Mouse (Mus musculus) hindbrain, embryonic 11.5 days (tissue): ENCODE measurements at regions not wholly inside any gene's neighbourhood (a gene's known extent, or its start where the extent isn't known, plus 50 kb on each side); places are given as distances from the start of the nearest gene placed in this dataset.

Source experiments
- ATAC-seq: fragments of 200-750 bp; cut with Nextera tagmentation; 2 replicates; pipeline ENCODE4 v1.8.0; 2017; ENCODE audit warnings: mild to moderate bottlenecking, moderate TSS enrichment, moderate library complexity; ENCODE audit not compliant: low FRiP score
- DNase-seq: peaks from one replicate; pipeline ENCODE4 v3.0.0-alpha.2; 2015; ENCODE audit warnings: low spot score
- H3K27ac ChIP-seq: fragments of 300-500 bp; sonication (generic); 2 replicates; pipeline ENCODE4 v1.5.1; 2014; ENCODE audit warnings: mild to moderate bottlenecking, low read depth, low read length
- H3K27me3 ChIP-seq: fragments of 300-500 bp; sonication (generic); 2 replicates; pipeline ENCODE4 v1.6.1; 2014; ENCODE audit warnings: mild to moderate bottlenecking, low read length, moderate library complexity, mixed read lengths; ENCODE audit not compliant: control insufficient read depth, insufficient read depth
- H3K36me3 ChIP-seq: fragments of 300-500 bp; sonication (generic); 2 replicates; pipeline ENCODE4 v1.6.1; 2014; ENCODE audit warnings: mild to moderate bottlenecking, low read length, moderate library complexity, mixed read lengths; ENCODE audit not compliant: control insufficient read depth, insufficient read depth
- H3K4me1 ChIP-seq: fragments of 300-500 bp; sonication (generic); replicated peaks from 2 replicates; pipeline ENCODE4 v1.6.1; 2014; ENCODE audit warnings: low read length, mixed read lengths; ENCODE audit not compliant: control insufficient read depth, insufficient read depth
- H3K4me2 ChIP-seq: fragments of 300-500 bp; sonication (generic); replicated peaks from 2 replicates; pipeline ENCODE4 v1.6.1; 2014; ENCODE audit warnings: mild to moderate bottlenecking, low read depth, low read length
- H3K4me3 ChIP-seq: fragments of 300-500 bp; sonication (generic); 2 replicates; pipeline ENCODE4 v1.5.1; 2014; ENCODE audit warnings: low read depth, low read length
- H3K9ac ChIP-seq: fragments of 300-500 bp; sonication (generic); 2 replicates; pipeline ENCODE4 v1.6.1; 2014; ENCODE audit warnings: low read depth, low read length
- H3K9me3 ChIP-seq: fragments of 300-500 bp; sonication (generic); 2 replicates; pipeline ENCODE4 v1.6.1; 2016; ENCODE audit warnings: low read length; ENCODE audit not compliant: control insufficient read depth
- WGBS: fragments of 180-500 bp; shearing (Covaris S2); extraction: QIAGEN DNeasy Blood & Tissue Kit; methylation state at CpG from one replicate; pipeline ENCODE4 v1.1.7; 2014; 5-methylcytosine and 5-hydroxymethylcytosine counted together

DNA sequence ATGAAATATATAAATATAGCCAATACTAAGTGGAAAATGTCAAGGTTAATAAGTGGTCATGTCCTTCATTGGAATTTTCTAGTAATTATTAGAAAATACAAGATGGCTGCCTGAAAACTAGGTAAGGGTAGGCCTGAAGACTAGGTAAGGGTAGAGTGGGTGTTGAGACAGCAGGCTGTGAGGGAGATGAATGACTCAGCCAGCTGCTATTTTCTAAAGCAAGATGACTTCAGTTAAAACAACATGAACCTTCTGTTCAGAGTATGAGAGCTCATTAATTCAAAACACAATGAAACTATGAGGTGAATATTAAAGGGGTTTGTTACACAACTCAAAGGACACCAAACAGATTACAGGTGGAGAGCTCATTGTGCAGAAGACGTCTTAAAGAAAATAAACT is 252.7 kb upstream of the Robo2 start:
- Histone ChIP-seq H3K4me2 (no peak overlapping the region), H3K27me3 (no peaks in the 10 kb centered on the region), H3K4me3 (no peak overlapping the region), H3K9me3 (no peaks in the 10 kb centered on the region), H3K27ac (no peak overlapping the region), H3K36me3 (no peaks in the 10 kb centered on the region), H3K4me1 (no peaks in the 10 kb centered on the region), H3K9ac (no peak overlapping the region)
- ATAC-seq (no peak), DNase-seq (no peak)
- WGBS: 76% methylated on average over 1 of the region's 1 CpGs

- no peak overlapping the region for H3K27ac ChIP-seq
- ATAC-seq (no peak), DNase-seq (no peak)
- no peaks in the 10 kb centered on the region for H3K27me3 ChIP-seq
- H3K9ac ChIP-seq: no peak overlapping the region
- no peaks in the 10 kb centered on the region for H3K36me3 ChIP-seq
- no peaks in the 10 kb centered on the region for H3K9me3 ChIP-seq
- WGBS: 83% methylated on average over 3 of the region's 3 CpGs
- H3K4me3 ChIP-seq: no peak overlapping the region
- H3K4me2 ChIP-seq: no peak overlapping the region
- H3K4me1 ChIP-seq: no peaks in the 10 kb centered on the region
Observed at GRCm38 (mm10) chr16:74651244-74651643, 239.6 kb upstream of the Robo2 start.

- no peaks in the 10 kb centered on the region for H3K4me1 ChIP-seq
Observed at GRCm38 (mm10) chr16:74649207-74649606, 237.6 kb upstream of the Robo2 start.

GRCm38 (mm10) chr16:74648384-74648783 is 236.8 kb upstream of the Robo2 start:
- H3K4me1 ChIP-seq: no peaks in the 10 kb centered on the region
- H3K27me3 ChIP-seq: no peaks in the 10 kb centered on the region
- no peak overlapping the region for H3K27ac ChIP-seq
- ATAC-seq (no peak), DNase-seq (no peak)
- no peaks in the 10 kb centered on the region for H3K36me3 ChIP-seq
- no peak overlapping the region for H3K4me2 ChIP-seq
- H3K4me3 ChIP-seq: no peak overlapping the region
- H3K9ac ChIP-seq: no peak overlapping the region
- H3K9me3 ChIP-seq: no peaks in the 10 kb centered on the region

More at GRCm38 (mm10) chr16:74649207-74649606, 237.6 kb upstream of the Robo2 start:
- Histone ChIP-seq H3K9me3 (no peaks in the 10 kb centered on the region), H3K4me3 (no peak overlapping the region), H3K4me2 (no peak overlapping the region), H3K27ac (no peak overlapping the region), H3K36me3 (no peaks in the 10 kb centered on the region), H3K9ac (no peak overlapping the region), H3K27me3 (no peaks in the 10 kb centered on the region)
- ATAC-seq (no peak), DNase-seq (no peak)
- 94% methylated on average over 2 of the region's 2 CpGs for WGBS

GRCm38 (mm10) chr16:74644750-74645366 is 233.2 kb upstream of the Robo2 start:
- peak; percentile 74 for ATAC-seq
- WGBS: 36% methylated on average over 10 of the region's 10 CpGs
- H3K27me3 ChIP-seq: no peaks in the 10 kb centered on the region
- H3K4me2 ChIP-seq: no peak overlapping the region
- no peak overlapping the region for H3K9ac ChIP-seq
- H3K27ac ChIP-seq: no peak overlapping the region
- H3K36me3 ChIP-seq: no peaks in the 10 kb centered on the region
- H3K4me1 ChIP-seq: no peaks in the 10 kb centered on the region
- no peaks in the 10 kb centered on the region for H3K9me3 ChIP-seq
- no peak overlapping the region for H3K4me3 ChIP-seq
- DNase-seq: no peak

DNA sequence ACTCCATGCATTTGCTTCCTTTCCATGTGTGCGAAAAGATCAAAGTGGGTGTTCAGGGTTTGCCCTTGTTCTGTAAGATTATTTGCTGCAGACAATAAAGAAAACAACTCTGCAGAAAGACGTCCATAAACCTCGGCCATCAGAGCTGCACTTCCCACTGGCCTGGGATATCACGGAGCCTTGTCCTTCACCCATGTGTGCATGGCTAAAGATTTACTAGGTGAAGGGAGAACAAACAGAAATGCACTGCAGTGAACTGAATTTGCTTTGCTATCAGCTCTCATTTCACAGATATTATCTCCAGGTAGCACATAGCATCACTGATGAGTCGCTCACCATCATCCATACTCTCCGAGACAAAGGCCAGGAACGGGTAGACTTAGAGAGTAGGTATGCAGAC is 228.2 kb upstream of the Robo2 start:
- no peak overlapping the region for H3K27ac ChIP-seq
- H3K4me1 ChIP-seq: no peaks in the 10 kb centered on the region
- H3K9ac ChIP-seq: no peak overlapping the region
- H3K36me3 ChIP-seq: no peaks in the 10 kb centered on the region
- ATAC-seq (no peak), DNase-seq (no peak)
- H3K27me3 ChIP-seq: no peaks in the 10 kb centered on the region
- no peak overlapping the region for H3K4me2 ChIP-seq
- WGBS: 82% methylated on average over 7 of the region's 7 CpGs
- H3K9me3 ChIP-seq: no peaks in the 10 kb centered on the region
- H3K4me3 ChIP-seq: no peak overlapping the region

GRCm38 (mm10) chr16:74637638-74638037 is 226.0 kb upstream of the Robo2 start:
- ATAC-seq (no peak), DNase-seq (no peak)
- Histone ChIP-seq H3K4me3 (no peak overlapping the region), H3K9ac (no peak overlapping the region), H3K27me3 (no peaks in the 10 kb centered on the region), H3K9me3 (no peaks in the 10 kb centered on the region), H3K4me2 (no peak overlapping the region), H3K4me1 (no peaks in the 10 kb centered on the region), H3K36me3 (no peaks in the 10 kb centered on the region), H3K27ac (no peak overlapping the region)
- WGBS: 69% methylated on average over 5 of the region's 5 CpGs

DNA sequence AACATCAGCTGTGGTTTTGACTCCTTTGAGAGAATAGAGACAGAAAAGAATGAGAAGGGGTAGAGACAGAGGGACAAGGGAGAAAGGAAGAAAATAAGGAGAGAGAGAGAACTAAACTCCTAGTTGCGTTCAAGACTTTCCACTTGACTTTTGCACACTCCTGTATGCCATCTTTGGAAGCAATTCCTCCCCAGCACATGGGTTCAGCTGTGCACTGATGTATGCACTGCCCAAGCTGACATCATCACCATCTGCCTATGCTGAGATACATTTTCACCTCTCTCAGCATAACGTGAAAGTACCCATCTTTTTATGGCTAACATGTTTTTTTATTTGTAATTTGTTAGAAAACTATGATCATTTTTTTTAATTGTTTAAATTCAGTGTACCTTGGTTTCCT is 214.2 kb upstream of the Robo2 start:
- Histone ChIP-seq H3K9ac (no peak overlapping the region), H3K9me3 (no peaks in the 10 kb centered on the region), H3K4me1 (no peaks in the 10 kb centered on the region), H3K4me3 (no peak overlapping the region), H3K4me2 (no peak overlapping the region), H3K36me3 (no peaks in the 10 kb centered on the region), H3K27me3 (no peaks in the 10 kb centered on the region), H3K27ac (no peak overlapping the region)
- WGBS: 81% methylated on average over 2 of the region's 2 CpGs
- no peak for DNase-seq
- no peak for ATAC-seq

DNA sequence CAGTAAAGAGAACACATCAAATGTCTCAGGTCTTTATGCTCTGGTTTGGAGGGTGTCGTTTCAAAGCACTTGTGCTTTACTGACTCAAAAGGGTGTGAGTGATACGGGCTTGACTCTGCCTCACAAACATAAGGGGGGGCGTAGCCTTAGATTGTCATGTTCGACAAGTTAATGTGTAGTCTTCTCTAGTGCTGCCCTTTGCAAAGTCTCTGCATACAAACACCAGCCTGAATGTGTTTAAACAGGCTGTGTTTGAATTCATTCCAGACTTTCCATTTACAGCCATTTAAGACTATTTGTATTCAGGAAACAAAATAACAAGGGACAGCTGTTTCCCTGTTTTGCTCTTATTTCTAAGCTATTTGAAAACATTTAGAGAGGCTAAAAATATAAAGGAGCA is 200.4 kb upstream of the Robo2 start:
- H3K9ac ChIP-seq: no peak overlapping the region
- WGBS: 46% methylated on average over 4 of the region's 4 CpGs
- no peaks in the 10 kb centered on the region for H3K27me3 ChIP-seq
- H3K36me3 ChIP-seq: no peaks in the 10 kb centered on the region
- DNase-seq (no peak), ATAC-seq (no peak)
- H3K4me1 ChIP-seq: no peaks in the 10 kb centered on the region
- no peak overlapping the region for H3K4me2 ChIP-seq
- H3K4me3 ChIP-seq: no peak overlapping the region
- no peaks in the 10 kb centered on the region for H3K9me3 ChIP-seq
- no peak overlapping the region for H3K27ac ChIP-seq
